Mouse (Mus musculus) thymus, postnatal 14 days (tissue): ENCODE data around the gene L3mbtl3.

Source experiments
- DNase-seq: peaks from one replicate; pipeline ENCODE4 v3.0.0; 2021

L3mbtl3 gene

GRCm38 (mm10) chr10:26232071-26232653 lies 143.6 kb downstream of the L3mbtl3 start:
- no peak for DNase-seq

GRCm38 (mm10) chr10:26229488-26229887 lies 146.3 kb downstream of the L3mbtl3 start, which contains the start of gene Samd3:
Samd3 (plus strand) TSS chr10:26229707.
- no peak for DNase-seq

GRCm38 (mm10) chr10:26228187-26228586 lies 147.6 kb downstream of the L3mbtl3 start:
- DNase-seq, result no peak

- DNase-seq, result no peak
These were observed 149.0 kb downstream of the L3mbtl3 start for GRCm38 (mm10) chr10:26226734-26227133.

- no peak for DNase-seq
These were observed 149.5 kb downstream of the L3mbtl3 start for GRCm38 (mm10) chr10:26226241-26226640.
